Mouse (Mus musculus): ENCODE measurements around the gene Lrp4. TPM values are rescaled to one million over a fixed set of nuclear protein-coding genes. Genes with fewer than 3 reads are reported as not detected.

Gene Lrp4
- polyA plus RNA-seq, 1 experiment from 2014 or later, result 3.4 TPM

DNA sequence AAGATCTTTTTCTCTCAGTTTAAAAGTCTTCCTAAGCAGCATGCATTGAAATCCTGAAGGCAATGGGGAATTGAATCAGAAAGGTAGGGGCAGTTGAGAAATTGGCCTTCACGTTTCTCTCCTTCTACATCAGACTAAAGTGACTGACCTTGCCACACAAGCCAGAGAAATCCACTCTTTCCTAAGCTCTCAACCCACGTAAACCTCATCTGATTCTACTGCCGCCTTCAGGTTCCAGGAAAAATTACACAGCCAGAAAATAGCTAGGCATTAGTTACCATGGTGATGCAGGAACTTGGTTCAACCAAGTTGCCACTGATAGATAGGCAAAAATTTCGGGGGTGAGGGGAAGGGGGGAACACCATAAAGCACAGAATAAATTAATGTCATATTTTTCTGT is 1.5 kb upstream of the Lrp4 start:
- DNase-seq (ENCODE audit: low spot score), result no peak
- no peak overlapping the region for H3K4me3 ChIP-seq (ENCODE audit: low read depth, low read length)

DNA sequence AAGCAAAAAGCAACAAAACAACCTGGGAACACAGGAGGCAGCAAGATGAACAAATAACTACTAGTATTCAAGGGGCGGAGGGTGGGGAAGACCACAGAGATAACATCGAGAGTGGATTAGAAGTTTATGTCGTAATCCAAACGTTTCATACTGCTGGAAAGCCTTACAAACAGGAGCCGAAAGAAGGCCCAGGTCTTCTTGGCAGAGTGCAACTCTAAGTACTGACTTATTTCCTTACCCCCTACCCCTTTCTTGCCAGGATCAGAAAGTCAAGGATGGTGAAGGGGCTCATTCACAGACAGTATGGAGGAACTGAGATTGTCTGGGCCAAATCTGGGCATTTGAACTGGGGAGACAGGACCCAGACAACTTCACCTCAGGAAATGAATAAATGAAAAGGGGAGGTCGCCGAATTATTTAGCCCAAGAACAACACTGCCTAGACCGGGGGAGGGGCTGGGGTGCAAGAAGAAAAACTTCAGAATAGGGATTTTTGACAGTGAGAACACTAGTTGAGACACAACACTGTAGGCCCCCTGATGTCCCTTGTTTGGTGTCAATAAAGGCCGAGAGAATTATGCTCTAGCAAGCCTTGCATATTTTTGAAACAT is 715 bp upstream of the Lrp4 start:
- Histone ChIP-seq H3K4me1 (replicated peaks; ENCODE audit: control insufficient read depth, insufficient read depth) (no peaks in the 10 kb centered on the region), H3K27ac (replicated peaks) (peak overlapping the region; percentile 92), H3K9ac (ENCODE audit: low read length) (peak overlapping the region; percentile 92; the same call in 1 of the 2 replicates), H3K9me3 (ENCODE audit: control insufficient read depth, low read length) (no peaks in the 10 kb centered on the region), H3K36me3 (ENCODE audit: control insufficient read depth, insufficient read depth, low read length) (no peaks in the 10 kb centered on the region), H3K4me2 (replicated peaks; ENCODE audit: low read depth) (peak overlapping the region; percentile 97), H3K27me3 (ENCODE audit: control insufficient read depth, insufficient read depth, low read length) (no peaks in the 10 kb centered on the region), H3K4me3 (ENCODE audit: low read depth, low read length) (peak overlapping the region; percentile 80)
- no peak for ATAC-seq (ENCODE audit: low FRiP score, low TSS enrichment)
- 42% methylated on average over 9 of the region's 9 CpGs for WGBS
- no peak for DNase-seq (ENCODE audit: low spot score)
- TF ChIP-seq CTCF (IDR thresholded peaks at IDR 0.05; ENCODE audit: low read depth), result no peak
- no peak for TF ChIP-seq EP300 (optimal IDR thresholded peaks at IDR 0.05)

More for the DNA sequence above, 1.5 kb upstream of the Lrp4 start:
- 5% methylated on average over 4 of the region's 4 CpGs for WGBS
- no peak overlapping the region for H3K9ac ChIP-seq (ENCODE audit: low read length)
- no peaks in the 10 kb centered on the region for H3K4me1 ChIP-seq (replicated peaks; ENCODE audit: control insufficient read depth, insufficient read depth)
- no peak overlapping the region for H3K4me2 ChIP-seq (replicated peaks; ENCODE audit: low read depth)
- H3K27ac ChIP-seq (replicated peaks), result no peak overlapping the region
- no peaks in the 10 kb centered on the region for H3K27me3 ChIP-seq (ENCODE audit: control insufficient read depth, insufficient read depth, low read length)
- no peaks in the 10 kb centered on the region for H3K36me3 ChIP-seq (ENCODE audit: control insufficient read depth, insufficient read depth, low read length)
- no peak for ATAC-seq (ENCODE audit: low FRiP score, low TSS enrichment)
- TF ChIP-seq CTCF (IDR thresholded peaks at IDR 0.05; ENCODE audit: low read depth) (peak; percentile 89), EP300 (optimal IDR thresholded peaks at IDR 0.05) (no peak)
- no peaks in the 10 kb centered on the region for H3K9me3 ChIP-seq (ENCODE audit: control insufficient read depth, low read length)

DNA sequence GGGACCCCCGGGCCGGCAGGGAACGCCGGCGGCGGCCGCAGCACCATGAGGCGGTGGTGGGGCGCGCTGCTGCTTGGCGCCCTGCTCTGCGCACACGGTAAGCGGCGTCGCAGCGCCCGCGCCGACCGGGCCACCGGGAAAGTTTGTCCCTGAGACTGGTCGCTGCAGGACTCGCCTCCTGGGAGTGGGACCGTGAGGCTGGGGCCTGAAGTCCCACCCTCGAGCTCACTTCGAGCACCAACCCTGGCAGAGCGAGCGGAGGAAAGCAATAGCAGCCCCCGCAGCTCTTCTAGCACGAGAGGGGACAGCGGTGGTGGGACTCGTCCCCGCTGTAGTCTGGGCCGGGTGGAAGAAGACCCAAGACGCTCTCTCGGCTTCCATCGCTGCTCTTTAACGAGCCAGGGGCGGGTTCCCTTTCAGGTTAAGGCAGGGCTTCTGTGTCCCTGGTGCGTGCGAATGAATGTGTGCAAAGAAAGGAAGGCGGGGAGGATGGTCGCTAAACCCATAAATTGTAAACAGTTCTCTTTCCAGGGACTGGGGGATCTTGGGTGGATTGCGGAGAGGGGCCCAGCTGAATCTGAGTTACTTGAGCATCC is 443 bp downstream of the Lrp4 start:
- WGBS, result under 1% methylated on average over 45 of the region's 45 CpGs
- no peak for TF ChIP-seq CTCF (IDR thresholded peaks at IDR 0.05; ENCODE audit: low read depth)
- H3K27ac ChIP-seq (replicated peaks), result peak overlapping the region; percentile 92
- ATAC-seq (ENCODE audit: low FRiP score, low TSS enrichment) (peak; percentile 57; the same call in 1 of the 2 replicates), DNase-seq (ENCODE audit: low spot score) (peak; percentile 46)
- H3K9ac ChIP-seq (ENCODE audit: low read length), result peak overlapping the region; percentile 92
- peak overlapping the region; percentile 80 for H3K4me3 ChIP-seq (ENCODE audit: low read depth, low read length)
- H3K9me3 ChIP-seq (ENCODE audit: control insufficient read depth, low read length), result no peaks in the 10 kb centered on the region
- H3K4me2 ChIP-seq (replicated peaks; ENCODE audit: low read depth), result peak overlapping the region; percentile 97
- H3K4me1 ChIP-seq (replicated peaks; ENCODE audit: control insufficient read depth, insufficient read depth), result peaks cover 4% of the 10 kb centered on the region; the same call in 1 of the 2 replicates
- no peaks in the 10 kb centered on the region for H3K36me3 ChIP-seq (ENCODE audit: control insufficient read depth, insufficient read depth, low read length)
- no peaks in the 10 kb centered on the region for H3K27me3 ChIP-seq (ENCODE audit: control insufficient read depth, insufficient read depth, low read length)

DNA sequence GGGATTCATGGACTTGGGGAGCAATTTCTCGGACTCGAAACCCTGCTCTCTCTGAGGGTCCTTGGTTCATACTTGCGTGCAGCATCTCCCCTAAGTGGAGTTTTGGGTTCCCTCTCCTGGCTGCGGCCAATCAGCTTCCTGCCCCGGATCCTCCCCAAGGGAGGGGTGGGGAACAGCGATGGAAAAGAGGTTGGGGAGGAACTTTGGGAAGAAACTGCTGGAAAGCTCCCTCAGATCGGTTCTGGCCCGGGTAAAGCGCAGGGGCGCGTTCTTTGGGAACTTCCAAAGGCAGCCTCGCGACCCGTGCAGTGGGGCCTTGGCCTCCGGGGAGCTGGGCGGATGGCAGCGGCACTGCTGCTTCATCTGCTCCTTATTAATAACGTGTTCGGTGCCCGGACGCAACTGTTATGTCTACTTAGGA is 951 bp downstream of the Lrp4 start:
- Histone ChIP-seq H3K27ac (replicated peaks) (peak overlapping the region; percentile 92), H3K27me3 (ENCODE audit: control insufficient read depth, insufficient read depth, low read length) (no peaks in the 10 kb centered on the region), H3K9ac (ENCODE audit: low read length) (peak overlapping the region; percentile 92), H3K9me3 (ENCODE audit: control insufficient read depth, low read length) (no peaks in the 10 kb centered on the region), H3K36me3 (ENCODE audit: control insufficient read depth, insufficient read depth, low read length) (no peaks in the 10 kb centered on the region), H3K4me2 (replicated peaks; ENCODE audit: low read depth) (peak overlapping the region; percentile 97), H3K4me3 (ENCODE audit: low read depth, low read length) (peak overlapping the region; percentile 80), H3K4me1 (replicated peaks; ENCODE audit: control insufficient read depth, insufficient read depth) (peaks cover 4% of the 10 kb centered on the region; the same call in 1 of the 2 replicates)
- TF ChIP-seq CTCF (IDR thresholded peaks at IDR 0.05; ENCODE audit: low read depth), result no peak; the same call in 1 of the 2 replicates
- no peak for TF ChIP-seq EP300 (optimal IDR thresholded peaks at IDR 0.05)
- 0 out of 2 replicates have a peak, but pooled peaks have one; percentile 14 for ATAC-seq (ENCODE audit: low FRiP score, low TSS enrichment)
- 0% methylated on average over 21 of the region's 21 CpGs for WGBS
- DNase-seq (ENCODE audit: low spot score), result peak; percentile 51

DNA sequence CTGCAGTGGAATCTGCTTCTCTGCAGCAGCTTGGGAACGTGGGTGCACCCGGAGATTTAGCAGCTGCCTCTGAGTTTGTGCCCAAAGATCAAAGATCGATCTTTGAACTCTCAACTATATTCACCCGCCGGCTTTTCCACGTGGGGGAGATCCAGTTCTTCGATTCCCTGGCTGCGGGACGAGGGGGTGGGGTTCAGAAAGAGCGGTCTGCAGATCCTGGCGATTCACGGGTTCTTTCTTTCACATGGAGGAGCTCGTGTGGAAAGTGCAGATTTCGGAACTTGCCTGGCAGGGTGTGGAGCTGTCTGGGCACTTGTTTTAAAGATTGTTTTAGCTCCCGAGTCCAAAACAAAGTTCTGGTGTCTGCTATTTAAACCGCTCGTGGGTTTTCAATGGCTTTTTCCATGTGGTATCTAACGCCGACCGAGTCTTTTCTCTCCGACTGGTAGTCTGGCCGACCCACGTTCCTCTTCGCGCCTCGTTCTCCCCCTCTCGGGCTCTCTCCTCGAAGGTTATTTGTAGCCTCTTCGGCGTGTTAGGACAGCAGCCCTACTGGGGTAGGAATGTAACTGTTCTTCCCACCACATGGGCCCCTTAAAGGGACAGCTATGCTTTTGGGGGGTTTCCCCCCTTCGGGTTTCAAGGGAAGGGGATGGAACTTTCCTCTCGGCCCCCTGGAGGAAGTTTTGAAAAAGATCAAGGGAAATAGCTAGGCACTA is 1.5 kb downstream of the Lrp4 start:
- peak; percentile 58; the same call in 1 of the 2 replicates for ATAC-seq (ENCODE audit: low FRiP score, low TSS enrichment)
- TF ChIP-seq CTCF (IDR thresholded peaks at IDR 0.05; ENCODE audit: low read depth) (peak; percentile 60), EP300 (optimal IDR thresholded peaks at IDR 0.05) (no peak)
- Histone ChIP-seq H3K4me2 (replicated peaks; ENCODE audit: low read depth) (peak overlapping the region; percentile 97), H3K36me3 (ENCODE audit: control insufficient read depth, insufficient read depth, low read length) (no peaks in the 10 kb centered on the region), H3K27ac (replicated peaks) (peak overlapping the region; percentile 92), H3K9me3 (ENCODE audit: control insufficient read depth, low read length) (no peaks in the 10 kb centered on the region), H3K9ac (ENCODE audit: low read length) (peak overlapping the region; percentile 92), H3K4me3 (ENCODE audit: low read depth, low read length) (peak overlapping the region; percentile 80), H3K27me3 (ENCODE audit: control insufficient read depth, insufficient read depth, low read length) (no peaks in the 10 kb centered on the region), H3K4me1 (replicated peaks; ENCODE audit: control insufficient read depth, insufficient read depth) (peaks cover 4% of the 10 kb centered on the region; the same call in 1 of the 2 replicates)
- WGBS, result under 1% methylated on average over 32 of the region's 32 CpGs
- DNase-seq (ENCODE audit: low spot score), result no peak
